Mouse (Mus musculus) retina, postnatal 7 days (tissue): ENCODE data around the gene Gm3424.
"Not testable (repeated sequence)": the region's sequence is repeated elsewhere in the genome, so short reads cannot be mapped to it uniquely, and the experiment has no call there.

Source experiments
- DNase-seq: peaks from one replicate; pipeline ENCODE4 v3.0.0-alpha.2; 2012; ENCODE audit warnings: low read depth, low spot score

The Gm3424 gene

GRCm38 (mm10) chr14:5830229-5830628, at the start of gene Gm3424:
Gm3424 (minus strand) TSS chr14:5830329.
- not testable (repeated sequence) for DNase-seq

- not testable (repeated sequence) for DNase-seq
These were observed 49.7 kb upstream of the Gm3424 start for GRCm38 (mm10) chr14:5879791-5880190.

GRCm38 (mm10) chr14:5879136-5879535, 49.0 kb upstream of the Gm3424 start:
- DNase-seq, result not testable (repeated sequence)

- not testable (repeated sequence) for DNase-seq
These were observed 25.8 kb upstream of the Gm3424 start for GRCm38 (mm10) chr14:5855911-5856310.

GRCm38 (mm10) chr14:5812699-5813356, 17.3 kb downstream of the Gm3424 start:
- not testable (repeated sequence) for DNase-seq

GRCm38 (mm10) chr14:5807882-5808281, 22.2 kb downstream of the Gm3424 start, which contains the start of gene Gm3383:
Gm3383 (minus strand) TSS chr14:5807982.
- DNase-seq, result not testable (repeated sequence)
